Mouse (Mus musculus) neural tube, embryonic 11.5 days (tissue): Measurements from ENCODE around the gene St6galnac1. TPM values are rescaled to one million over a fixed set of nuclear protein-coding genes. Genes with fewer than 3 reads are reported as not detected.
"Not testable (repeated sequence)": the region's sequence is repeated elsewhere in the genome, so short reads cannot be mapped to it uniquely, and the experiment has no call there.

Experiments used
- ATAC-seq: fragments of 200-750 bp; cut with Nextera tagmentation; 2 replicates; pipeline ENCODE4 v1.8.0; 2017; ENCODE audit warnings: moderate number of reproducible peaks, mild to moderate bottlenecking, moderate TSS enrichment, moderate library complexity; ENCODE audit not compliant: insufficient read depth, low FRiP score, low TSS enrichment
- DNase-seq: peaks from one replicate; pipeline ENCODE4 v3.0.0-alpha.2; 2015; ENCODE audit warnings: low spot score
- H3K27ac ChIP-seq: fragments of 300-500 bp; sonication (generic); 2 replicates; pipeline ENCODE4 v1.5.1; 2014; ENCODE audit warnings: low read depth, mild to moderate bottlenecking, low read length
- H3K27me3 ChIP-seq: fragments of 300-500 bp; sonication (generic); 2 replicates; pipeline ENCODE4 v1.6.1; 2014; ENCODE audit warnings: mild to moderate bottlenecking, low read length, mixed read lengths; ENCODE audit not compliant: control insufficient read depth, insufficient read depth
- H3K36me3 ChIP-seq: fragments of 300-500 bp; sonication (generic); 2 replicates; pipeline ENCODE4 v1.6.1; 2014; ENCODE audit warnings: mild to moderate bottlenecking, low read length, moderate library complexity, mixed read lengths; ENCODE audit not compliant: control insufficient read depth, insufficient read depth
- H3K4me1 ChIP-seq: fragments of 300-500 bp; sonication (generic); 2 replicates; pipeline ENCODE4 v1.6.1; 2014; ENCODE audit warnings: low read length, mixed read lengths; ENCODE audit not compliant: control insufficient read depth, insufficient read depth
- H3K4me2 ChIP-seq: fragments of 300-500 bp; sonication (generic); 2 replicates; pipeline ENCODE4 v1.6.1; 2014; ENCODE audit warnings: low read depth, mild to moderate bottlenecking, moderate library complexity
- H3K4me3 ChIP-seq: fragments of 300-500 bp; sonication (generic); 2 replicates; pipeline ENCODE4 v1.5.1; 2014; ENCODE audit warnings: low read depth, low read length
- H3K9ac ChIP-seq: fragments of 300-500 bp; sonication (generic); 2 replicates; pipeline ENCODE4 v1.6.1; 2014; ENCODE audit warnings: mild to moderate bottlenecking, low read length
- H3K9me3 ChIP-seq: fragments of 300-500 bp; sonication (generic); 2 replicates; pipeline ENCODE4 v1.6.1; 2016; ENCODE audit warnings: low read length; ENCODE audit not compliant: control insufficient read depth
- WGBS: fragments of 180-500 bp; shearing (Covaris S2); extraction: QIAGEN DNeasy Blood & Tissue Kit; methylation state at CpG from one replicate; pipeline ENCODE4 v1.1.7; 2014; 5-methylcytosine and 5-hydroxymethylcytosine counted together
- polyA plus RNA-seq: library from polyadenylated mRNA; unstranded; fragments of >200 nt; fragmentation: Nextera tagmentation; extraction: Ambion mirVana; gene quantifications from 2 replicates; pipeline ENCODE4 v1.2.1, GENCODE M21; 2014

Gene St6galnac1
- not detected in 2 replicates for polyA plus RNA-seq

- 86% methylated on average over 7 of the region's 7 CpGs for WGBS
- H3K27me3 ChIP-seq: no peaks in the 10 kb centered on the region
- H3K4me2 ChIP-seq: no peak within 1 kb of the TSS
- H3K4me1 ChIP-seq: no peaks in the 10 kb centered on the region
- no peak within 1 kb of the TSS for H3K4me3 ChIP-seq
- DNase-seq: no peak
- H3K9ac ChIP-seq: no peak within 1 kb of the TSS
- no peak for ATAC-seq
- H3K9me3 ChIP-seq: no peaks in the 10 kb centered on the region
- no peak within 1 kb of the TSS for H3K27ac ChIP-seq
- no peaks in the 10 kb centered on the region for H3K36me3 ChIP-seq
These were observed at the start of gene St6galnac1 for GRCm38 (mm10) chr11:116775407-116775806. St6galnac1 (minus strand) TSS chr11:116775507.

DNA sequence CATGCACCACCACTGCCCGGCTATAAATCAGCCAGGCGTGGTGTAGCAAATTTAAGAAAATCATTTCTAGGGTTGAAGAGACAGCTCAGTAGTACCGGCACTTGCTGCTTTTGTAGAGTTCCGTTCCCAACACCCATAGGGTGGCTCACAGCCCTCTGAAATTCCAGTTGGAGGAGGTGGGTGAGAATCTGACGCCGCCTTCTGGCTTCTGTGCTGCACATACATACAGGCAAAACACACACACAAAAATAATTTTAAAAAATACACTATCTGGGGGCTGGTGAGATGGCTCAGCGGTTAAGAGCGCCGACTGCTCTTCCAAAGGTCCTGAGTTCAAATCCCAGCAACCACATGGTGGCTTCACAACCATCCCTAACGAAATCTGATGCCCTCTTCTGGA is 48.6 kb upstream of the St6galnac1 start:
- peaks cover 32% of the 10 kb centered on the region for H3K4me1 ChIP-seq
- not testable (repeated sequence) for DNase-seq, ATAC-seq, H3K27me3 ChIP-seq, H3K4me3 ChIP-seq, H3K4me2 ChIP-seq, H3K9me3 ChIP-seq, H3K36me3 ChIP-seq, H3K27ac ChIP-seq, H3K9ac ChIP-seq
- 95% methylated on average over 10 of the region's 10 CpGs for WGBS

- no peak overlapping the region for H3K27ac ChIP-seq
- H3K4me2 ChIP-seq: no peak overlapping the region
- H3K9ac ChIP-seq: no peak overlapping the region
- peaks cover 35% of the 10 kb centered on the region for H3K4me1 ChIP-seq
- no peaks in the 10 kb centered on the region for H3K9me3 ChIP-seq
- H3K36me3 ChIP-seq: no peaks in the 10 kb centered on the region; the same call in 1 of the 2 replicates
- ATAC-seq (no peak), DNase-seq (no peak)
- 99% methylated on average over 2 of the region's 2 CpGs for WGBS
- H3K4me3 ChIP-seq: no peak overlapping the region
- H3K27me3 ChIP-seq: no peaks in the 10 kb centered on the region
These were observed 47.9 kb upstream of the St6galnac1 start for GRCm38 (mm10) chr11:116823255-116823654.

GRCm38 (mm10) chr11:116822626-116823025 is 47.3 kb upstream of the St6galnac1 start:
- no peak for ATAC-seq
- WGBS: 95% methylated on average over 10 of the region's 10 CpGs
- peaks cover 35% of the 10 kb centered on the region for H3K4me1 ChIP-seq

DNA sequence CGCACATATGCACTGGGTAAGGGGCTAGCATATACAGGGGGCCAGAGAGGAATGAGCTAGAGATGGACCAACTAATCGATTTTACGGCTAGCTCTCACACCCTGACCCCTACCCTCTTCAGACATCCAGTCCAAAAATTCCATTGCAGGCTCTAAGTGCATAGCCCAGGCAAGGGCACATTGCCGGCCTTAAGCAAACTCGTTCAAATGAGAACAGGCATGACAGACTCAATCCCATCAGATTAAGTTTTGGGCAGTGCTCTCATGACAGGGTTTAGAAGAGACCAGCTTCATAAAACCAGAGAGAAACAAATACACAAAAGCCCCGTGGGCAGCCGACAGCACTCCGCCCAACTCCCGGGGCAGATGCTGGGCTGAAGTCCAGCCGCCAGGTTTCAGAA is 46.9 kb upstream of the St6galnac1 start:
- 78% methylated on average over 10 of the region's 10 CpGs for WGBS
- Histone ChIP-seq H3K36me3 (no peaks in the 10 kb centered on the region; the same call in 1 of the 2 replicates), H3K4me1 (peaks cover 32% of the 10 kb centered on the region), H3K27me3 (no peaks in the 10 kb centered on the region), H3K4me2 (no peak overlapping the region), H3K9ac (no peak overlapping the region), H3K9me3 (no peaks in the 10 kb centered on the region), H3K4me3 (no peak overlapping the region), H3K27ac (no peak overlapping the region)
- DNase-seq: no peak
- ATAC-seq: no peak

More at GRCm38 (mm10) chr11:116822626-116823025, 47.3 kb upstream of the St6galnac1 start:
- Histone ChIP-seq H3K36me3 (no peaks in the 10 kb centered on the region; the same call in 1 of the 2 replicates), H3K27me3 (no peaks in the 10 kb centered on the region), H3K4me3 (no peak overlapping the region), H3K27ac (no peak overlapping the region), H3K4me2 (no peak overlapping the region), H3K9ac (no peak overlapping the region), H3K9me3 (no peaks in the 10 kb centered on the region)
- no peak for DNase-seq

- Histone ChIP-seq H3K4me2 (no peak overlapping the region), H3K9ac (peak overlapping the region; percentile 26), H3K27ac (no peak overlapping the region), H3K9me3 (no peaks in the 10 kb centered on the region), H3K4me3 (no peak overlapping the region), H3K27me3 (no peaks in the 10 kb centered on the region), H3K4me1 (peaks cover 24% of the 10 kb centered on the region), H3K36me3 (no peaks in the 10 kb centered on the region; the same call in 1 of the 2 replicates)
- DNase-seq (no peak), ATAC-seq (no peak)
- 65% methylated on average over 13 of the region's 13 CpGs for WGBS
These were observed 46.0 kb upstream of the St6galnac1 start for GRCm38 (mm10) chr11:116821057-116821940.

DNA sequence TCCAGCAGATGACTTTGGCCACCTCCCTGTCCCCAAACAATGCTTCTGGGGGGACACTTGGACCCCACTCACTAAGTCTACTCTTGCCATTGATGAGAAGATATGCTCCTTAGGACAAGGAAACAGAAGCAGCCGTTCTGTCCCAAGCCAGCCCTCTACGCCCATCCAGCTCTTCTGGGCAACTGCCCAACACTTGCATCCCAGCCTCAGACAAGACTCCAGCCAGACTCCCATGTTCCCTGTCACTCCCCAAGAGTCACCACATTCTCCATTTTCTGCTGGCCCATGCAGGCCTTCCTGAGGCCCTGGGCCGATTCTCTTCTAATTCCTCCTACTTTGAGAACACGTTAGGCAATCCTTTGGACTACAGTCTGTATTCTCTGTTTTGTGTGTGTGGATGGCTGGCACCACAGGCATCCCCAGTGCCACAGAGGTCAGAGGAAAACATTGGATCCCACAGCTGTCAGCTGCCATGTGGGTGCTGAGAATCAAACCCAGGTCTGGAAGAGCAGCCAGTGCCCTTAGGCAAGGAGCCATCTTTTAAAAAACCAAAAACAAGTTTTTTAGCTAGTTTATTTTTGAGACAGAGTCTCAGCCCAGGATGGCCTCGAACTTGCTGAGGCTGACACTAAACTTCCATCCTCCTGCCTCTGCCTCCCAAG is 44.8 kb upstream of the St6galnac1 start:
- Histone ChIP-seq H3K4me1 (peaks cover 19% of the 10 kb centered on the region), H3K36me3 (no peaks in the 10 kb centered on the region; the same call in 1 of the 2 replicates), H3K9ac (no peak overlapping the region), H3K27ac (no peak overlapping the region), H3K27me3 (no peaks in the 10 kb centered on the region), H3K9me3 (no peaks in the 10 kb centered on the region), H3K4me3 (no peak overlapping the region), H3K4me2 (no peak overlapping the region)
- WGBS: 93% methylated on average over 5 of the region's 5 CpGs
- ATAC-seq: no peak
- no peak for DNase-seq

DNA sequence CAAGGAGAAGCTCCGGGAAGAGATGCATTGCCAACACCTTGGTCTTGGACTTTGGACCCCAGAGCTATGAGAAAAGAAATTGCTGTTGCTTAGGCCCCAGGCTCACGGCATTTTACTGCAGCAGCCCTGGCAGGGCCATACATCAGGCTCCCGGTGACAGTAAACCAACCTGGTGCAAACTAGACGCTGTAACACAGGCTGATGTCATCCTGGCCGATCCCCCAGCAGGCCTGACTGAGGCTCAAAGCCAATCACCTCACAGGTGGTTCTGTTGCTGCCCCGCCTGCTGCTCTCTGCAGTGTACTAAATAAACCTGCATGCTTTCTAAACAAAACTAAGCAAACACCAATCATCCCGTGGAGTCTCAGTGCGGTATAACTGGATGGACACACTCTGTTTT is 43.4 kb upstream of the St6galnac1 start:
- Histone ChIP-seq H3K27me3 (no peaks in the 10 kb centered on the region), H3K27ac (no peak overlapping the region), H3K4me1 (peaks cover 32% of the 10 kb centered on the region), H3K9me3 (no peaks in the 10 kb centered on the region), H3K4me2 (no peak overlapping the region), H3K9ac (no peak overlapping the region), H3K36me3 (no peaks in the 10 kb centered on the region; the same call in 1 of the 2 replicates), H3K4me3 (no peak overlapping the region)
- ATAC-seq (no peak), DNase-seq (no peak)
- 50% methylated on average over 8 of the region's 8 CpGs for WGBS
